Mouse (Mus musculus) cerebellum, adult 2 months (tissue): ENCODE measurements around the gene Tctn1. TPM values are rescaled to one million over a fixed set of nuclear protein-coding genes. Genes with fewer than 3 reads are reported as not detected.
A peak's percentile ranks its signal among the peaks of the same experiment; 100 is the strongest.

Source experiments
- DNase-seq, 2 experiments: peaks; one replicate each; pipeline ENCODE4 v3.0.0; 2021
- H3K27ac ChIP-seq: fragments of 200-500 bp; 2 replicates; pipeline ENCODE4 v1.5.1; 2012; ENCODE audit warnings: low read length, control low read depth, inconsistent platforms; ENCODE audit not compliant: insufficient read depth
- H3K27me3 ChIP-seq: fragments of 200-500 bp; 2 replicates; pipeline ENCODE4 v1.6.1; 2012; ENCODE audit warnings: inconsistent platforms, mild to moderate bottlenecking, low read length, moderate library complexity; ENCODE audit not compliant: control insufficient read depth, insufficient read depth
- H3K4me1 ChIP-seq: fragments of 200-500 bp; 2 replicates; pipeline ENCODE4 v1.6.1; 2011; ENCODE audit warnings: low read length; ENCODE audit not compliant: control insufficient read depth, insufficient read depth
- H3K4me3 ChIP-seq: fragments of 200-500 bp; replicated peaks from 2 replicates; pipeline ENCODE3; 2011; ENCODE audit warnings: mild to moderate bottlenecking, low read depth, low read length, control low read depth; ENCODE audit not compliant: insufficient read depth
- CTCF ChIP-seq: fragments of 200-500 bp; IDR thresholded peaks from 2 replicates; pipeline ENCODE4 v1.5.1; 2011; ENCODE audit warnings: low read depth, mild to moderate bottlenecking, control low read depth, low read length, moderate library complexity, borderline replicate concordance; ENCODE audit not compliant: insufficient read depth
- POLR2A ChIP-seq: fragments of 200-500 bp; IDR thresholded peaks from 2 replicates; pipeline ENCODE4 v1.6.1; 2011; ENCODE audit warnings: low read length, control low read depth, borderline replicate concordance; ENCODE audit not compliant: insufficient read depth
- whole genome bisulfite sequencing: fragments of 180-500 bp; shearing (Covaris S2); methylation state at CpG from one replicate; pipeline ENCODE4 v1.1.7; 2018; 5-methylcytosine and 5-hydroxymethylcytosine counted together
- polyA plus RNA-seq: library from polyadenylated mRNA; depleted of rRNA; stranded (reverse); fragments of >200 nt; gene quantifications from 2 replicates; pipeline ENCODE4 v1.2.3, GENCODE M21; 2012; rRNA removed

The Tctn1 gene
- 28.6 and 29.2 TPM in 2 replicates for polyA plus RNA-seq

GRCm38 (mm10) chr5:122263933-122264905 lies at the start of gene Tctn1:
Gene Tctn1, minus strand, starts transcription at chr5:122264460.
- H3K4me1 ChIP-seq = no peaks in the 10 kb centered on the region

DNA sequence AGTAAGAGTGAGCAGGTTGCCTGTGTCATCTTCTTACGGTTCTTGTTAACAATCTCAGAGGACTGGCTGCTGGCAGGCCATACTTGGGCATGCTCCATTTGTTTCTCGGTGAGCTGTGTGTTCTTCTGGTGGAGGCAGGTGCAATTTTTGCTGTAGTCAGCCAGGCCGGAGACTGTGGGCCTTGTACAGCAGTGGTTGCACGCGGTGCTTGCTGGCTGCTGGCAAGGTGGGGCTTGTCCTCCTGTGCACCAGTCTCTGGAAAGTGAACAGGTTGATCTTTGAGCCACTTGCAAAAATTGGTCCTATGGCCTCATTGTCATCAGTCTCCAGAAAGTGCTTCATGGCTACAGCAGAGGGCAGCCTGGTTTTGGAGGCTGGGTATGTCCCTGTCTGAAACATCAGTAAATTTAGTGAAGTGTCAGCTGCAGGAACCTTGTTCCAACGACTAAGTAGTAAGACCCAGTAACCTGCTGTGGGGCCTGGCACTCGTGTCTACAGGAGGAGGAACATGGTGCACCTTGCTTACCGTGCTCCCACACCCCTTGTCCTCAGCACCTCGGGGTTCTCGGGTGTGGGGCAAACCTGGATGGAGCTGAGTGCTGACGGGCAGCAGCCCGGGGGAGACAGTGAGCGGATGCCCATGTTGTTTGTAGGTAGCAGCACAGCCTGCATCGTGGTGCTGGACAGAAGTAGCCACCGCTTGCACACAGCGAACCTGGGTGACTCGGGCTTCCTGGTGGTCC lies 48.9 kb upstream of the Tctn1 start:
- Histone ChIP-seq H3K27ac (peak overlapping the region; percentile 13), H3K4me3 (no peak overlapping the region), H3K4me1 (peaks cover 49% of the 10 kb centered on the region), H3K27me3 (no peaks in the 10 kb centered on the region)
- 51% methylated on average over 17 of the region's 17 CpGs for WGBS
- TF ChIP-seq CTCF = no peak
- TF ChIP-seq POLR2A = no peak
- peak in 1 of 2 experiments; percentile 51 for DNase-seq

More at GRCm38 (mm10) chr5:122263933-122264905, at the start of gene Tctn1:
- peak within 1 kb of the TSS; percentile 92 for H3K4me3 ChIP-seq
- H3K27me3 ChIP-seq = no peaks in the 10 kb centered on the region
- peak within 1 kb of the TSS; percentile 44 for H3K27ac ChIP-seq
- WGBS = under 1% methylated on average over 49 of the region's 49 CpGs
- peak; percentile 87 to 91 for DNase-seq
- TF ChIP-seq CTCF = no peak
- peak; percentile 51; the same call in 1 of the 2 replicates for TF ChIP-seq POLR2A

DNA sequence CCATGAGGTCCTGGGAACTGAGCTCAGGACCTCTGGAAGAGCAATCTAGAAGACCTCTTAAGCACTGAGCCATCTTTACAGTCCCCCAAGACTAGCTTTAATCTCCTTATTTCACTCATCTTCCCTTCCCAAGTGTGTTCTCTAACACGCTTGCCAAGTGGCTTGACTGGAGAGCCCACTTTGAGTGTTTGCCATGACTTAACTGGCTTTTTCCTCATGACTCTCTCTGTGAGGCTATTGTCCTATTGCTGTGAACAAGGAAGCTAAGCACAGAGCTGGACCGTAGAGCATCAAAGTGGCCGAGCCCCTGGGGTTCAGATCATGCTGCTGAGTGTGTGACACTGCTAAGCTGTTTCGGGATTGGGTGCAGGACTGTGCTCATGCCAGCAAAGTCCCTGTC lies 48.1 kb upstream of the Tctn1 start:
- Histone ChIP-seq H3K27me3 (no peaks in the 10 kb centered on the region), H3K4me3 (no peak overlapping the region), H3K4me1 (peaks cover 51% of the 10 kb centered on the region), H3K27ac (peak overlapping the region; percentile 13)
- DNase-seq = no peak
- WGBS = 30% methylated on average over 4 of the region's 4 CpGs
- TF ChIP-seq POLR2A (no peak), CTCF (no peak)

DNA sequence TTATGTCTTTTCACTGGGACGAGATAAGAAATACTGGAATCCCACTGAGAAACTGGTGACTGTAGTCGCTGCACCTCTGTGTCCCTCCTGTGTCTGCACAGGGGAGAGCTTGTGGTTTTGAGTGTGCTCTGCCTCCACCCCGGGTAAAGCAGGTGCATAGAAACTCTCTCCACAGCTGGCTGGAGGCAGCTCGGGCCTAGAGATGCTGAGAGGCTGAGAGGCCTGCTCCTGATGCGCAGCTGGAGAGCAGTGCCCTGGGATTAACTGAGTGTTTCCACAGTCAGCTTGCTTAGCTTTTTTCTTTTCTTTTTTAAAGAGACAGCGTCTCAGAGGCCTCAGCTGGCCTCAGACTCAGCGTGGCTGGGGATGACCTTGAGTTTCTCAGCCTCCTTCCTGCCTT lies 47.4 kb upstream of the Tctn1 start:
- no peaks in the 10 kb centered on the region for H3K27me3 ChIP-seq
- WGBS = 68% methylated on average over 7 of the region's 7 CpGs
- H3K27ac ChIP-seq = no peak overlapping the region
- no peak overlapping the region for H3K4me3 ChIP-seq
- TF ChIP-seq CTCF = no peak
- TF ChIP-seq POLR2A = no peak
- H3K4me1 ChIP-seq = peaks cover 49% of the 10 kb centered on the region
- DNase-seq = no peak

DNA sequence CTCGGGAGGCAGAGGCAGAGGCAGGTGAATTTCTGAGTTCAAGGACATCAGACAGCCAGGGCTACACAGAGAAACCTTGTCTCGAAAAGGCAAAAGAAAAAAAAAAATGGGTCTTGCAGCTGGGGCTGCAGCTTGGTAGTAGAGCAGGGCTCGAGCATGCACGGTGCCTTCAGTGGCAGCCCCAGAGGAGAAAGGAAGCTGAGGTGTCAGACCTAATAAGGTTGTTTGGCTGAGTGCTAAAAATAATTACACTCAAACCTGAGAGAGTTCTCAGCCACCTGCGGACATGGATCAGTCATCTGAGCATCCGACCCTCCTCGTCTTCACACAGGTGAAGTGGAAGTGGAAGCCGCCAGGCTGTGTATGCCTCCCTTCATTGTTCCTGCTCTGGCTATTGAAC lies 46.4 kb upstream of the Tctn1 start:
- TF ChIP-seq CTCF (no peak), POLR2A (no peak)
- no peaks in the 10 kb centered on the region for H3K27me3 ChIP-seq
- H3K4me1 ChIP-seq = peaks cover 46% of the 10 kb centered on the region
- WGBS = 76% methylated on average over 8 of the region's 8 CpGs
- H3K27ac ChIP-seq = no peak overlapping the region
- DNase-seq = no peak
- no peak overlapping the region for H3K4me3 ChIP-seq

DNA sequence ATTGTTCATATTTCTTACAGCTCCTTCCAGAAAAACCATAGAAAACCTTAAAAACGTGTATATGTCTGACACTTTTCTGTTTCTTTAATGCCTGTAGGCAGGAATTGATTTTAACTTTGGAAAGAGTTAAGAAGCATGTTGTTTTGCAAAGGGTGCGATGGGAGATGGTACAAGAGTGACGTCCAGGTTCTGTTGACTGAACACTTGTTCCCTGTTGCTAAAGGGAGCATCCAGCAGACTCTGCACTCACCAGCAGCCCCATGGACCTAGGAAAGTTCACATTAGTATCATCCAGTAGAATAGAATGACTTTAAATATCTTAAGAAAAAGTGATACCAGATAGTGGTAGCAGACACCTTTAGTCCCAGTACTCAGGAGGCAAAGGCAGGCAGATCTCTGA lies 42.3 kb upstream of the Tctn1 start:
- Histone ChIP-seq H3K27me3 (no peaks in the 10 kb centered on the region), H3K4me3 (no peak overlapping the region), H3K27ac (no peak overlapping the region), H3K4me1 (peaks cover 37% of the 10 kb centered on the region)
- DNase-seq = no peak
- 83% methylated on average over 3 of the region's 3 CpGs for WGBS
- TF ChIP-seq CTCF = no peak

GRCm38 (mm10) chr5:122305472-122305871 lies 41.2 kb upstream of the Tctn1 start:
- Histone ChIP-seq H3K4me3 (no peak overlapping the region), H3K27me3 (no peaks in the 10 kb centered on the region), H3K27ac (no peak overlapping the region), H3K4me1 (peaks cover 37% of the 10 kb centered on the region)
- no peak for DNase-seq
- WGBS = 78% methylated on average over 7 of the region's 7 CpGs
- TF ChIP-seq CTCF (no peak), POLR2A (no peak)
